Mouse (Mus musculus): ENCODE measurements around the gene Irgc1. TPM values are rescaled to one million over a fixed set of nuclear protein-coding genes. Genes with fewer than 3 reads are reported as not detected.
"Not testable (repeated sequence)": the region's sequence is repeated elsewhere in the genome, so short reads cannot be mapped to it uniquely, and the experiment has no call there.

The Irgc1 gene
- polyA plus RNA-seq (2012; ENCODE audit: insufficient read depth, insufficient read length, missing spikeins) = not detected in 2 replicates

DNA sequence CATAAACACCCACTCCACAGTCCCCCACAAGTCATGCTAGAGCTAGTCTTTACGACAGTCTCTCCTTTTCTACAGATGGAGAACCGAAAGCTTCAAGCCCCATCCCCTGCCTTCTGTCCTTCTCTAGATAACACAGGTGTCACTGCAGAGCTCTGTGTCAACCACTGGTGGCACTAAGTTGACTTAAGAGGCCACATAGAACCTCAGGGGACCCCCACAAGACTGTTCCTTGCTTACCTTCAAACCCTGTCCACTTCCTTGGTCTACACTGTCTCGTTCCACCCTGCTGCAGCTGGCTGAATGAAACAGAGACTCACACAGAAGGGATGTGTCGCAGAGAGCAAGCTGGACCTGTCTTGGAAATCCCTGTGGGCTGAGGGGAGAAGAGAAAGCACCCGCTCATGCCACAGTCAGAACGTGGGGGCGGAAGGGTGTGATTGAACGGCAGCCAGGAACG, at the start of gene Irgc1:
Gene Irgc1 (minus strand): TSS at position 443 of the 457 bp plus-strand sequence.
- H3K27ac ChIP-seq (ENCODE audit: insufficient read depth, low read depth, low read length) = no peak within 1 kb of the TSS
- H3K4me3 ChIP-seq (ENCODE audit: insufficient read depth, low read length) = no peak within 1 kb of the TSS
- TF ChIP-seq POLR2A (IDR thresholded peaks at IDR 0.05; ENCODE audit: borderline replicate concordance, low read depth, low read length) (no peak), CTCF (IDR thresholded peaks at IDR 0.05; ENCODE audit: low read depth, low read length) (0 out of 2 replicates have a peak, but pooled peaks have one; percentile 13)
- H3K4me1 ChIP-seq (ENCODE audit: control insufficient read depth, insufficient read depth, low read length) = peaks cover 22% of the 10 kb centered on the region

DNA sequence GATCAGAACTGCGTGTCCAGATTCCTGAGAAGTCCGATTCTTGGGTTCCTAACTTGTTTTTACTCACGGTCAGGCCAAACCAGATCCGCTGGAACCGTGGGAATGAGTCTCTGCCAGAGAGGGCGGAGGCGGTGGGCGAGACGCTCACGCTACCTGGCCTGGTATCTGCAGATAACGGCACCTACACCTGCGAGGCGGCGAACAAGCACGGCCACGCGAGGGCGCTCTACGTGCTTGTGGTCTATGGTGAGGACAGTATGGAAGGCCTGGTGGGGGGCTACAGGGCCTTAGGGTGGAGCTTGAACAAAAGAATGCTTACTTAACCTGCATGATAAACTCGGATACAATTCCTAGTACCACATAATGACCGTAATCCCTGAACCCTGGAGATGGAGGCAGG, 49.4 kb upstream of the Irgc1 start:
- TF ChIP-seq POLR2A (IDR thresholded peaks at IDR 0.05; ENCODE audit: borderline replicate concordance, low read depth, low read length) (no peak), CTCF (IDR thresholded peaks at IDR 0.05; ENCODE audit: low read depth, low read length) (peak; percentile 52; the same call in 1 of the 2 replicates)
- Histone ChIP-seq H3K4me3 (ENCODE audit: insufficient read depth, low read length) (no peak overlapping the region), H3K4me1 (ENCODE audit: control insufficient read depth, insufficient read depth, low read length) (no peaks in the 10 kb centered on the region)

DNA sequence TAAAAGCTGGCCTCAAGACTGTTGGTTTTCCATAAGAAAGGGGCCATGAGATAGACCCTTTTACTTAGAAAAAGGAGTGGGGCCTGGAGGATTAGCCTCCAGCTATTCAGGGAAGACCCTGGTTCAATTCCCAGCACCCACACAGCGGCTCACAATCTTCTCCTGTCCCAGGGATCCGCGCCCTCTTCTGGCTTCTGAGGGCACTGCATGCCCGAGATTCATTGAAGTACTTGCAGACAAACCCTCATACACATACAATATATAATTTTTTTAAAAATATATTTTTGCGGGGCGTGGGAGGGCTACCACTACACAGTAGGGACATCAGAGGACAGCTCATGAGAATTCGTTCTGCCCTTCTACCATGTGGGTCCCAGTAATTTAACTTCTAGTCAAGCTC, 48.8 kb upstream of the Irgc1 start:
- H3K4me3 ChIP-seq (ENCODE audit: insufficient read depth, low read length) = no peak overlapping the region
- H3K27ac ChIP-seq (ENCODE audit: insufficient read depth, low read depth, low read length) = no peak overlapping the region
- H3K4me1 ChIP-seq (ENCODE audit: control insufficient read depth, insufficient read depth, low read length) = no peaks in the 10 kb centered on the region
- TF ChIP-seq POLR2A (IDR thresholded peaks at IDR 0.05; ENCODE audit: borderline replicate concordance, low read depth, low read length) (no peak), CTCF (IDR thresholded peaks at IDR 0.05; ENCODE audit: low read depth, low read length) (no peak)

More for the DNA sequence above, 49.4 kb upstream of the Irgc1 start:
- H3K27ac ChIP-seq (ENCODE audit: insufficient read depth, low read depth, low read length) = no peak overlapping the region

DNA sequence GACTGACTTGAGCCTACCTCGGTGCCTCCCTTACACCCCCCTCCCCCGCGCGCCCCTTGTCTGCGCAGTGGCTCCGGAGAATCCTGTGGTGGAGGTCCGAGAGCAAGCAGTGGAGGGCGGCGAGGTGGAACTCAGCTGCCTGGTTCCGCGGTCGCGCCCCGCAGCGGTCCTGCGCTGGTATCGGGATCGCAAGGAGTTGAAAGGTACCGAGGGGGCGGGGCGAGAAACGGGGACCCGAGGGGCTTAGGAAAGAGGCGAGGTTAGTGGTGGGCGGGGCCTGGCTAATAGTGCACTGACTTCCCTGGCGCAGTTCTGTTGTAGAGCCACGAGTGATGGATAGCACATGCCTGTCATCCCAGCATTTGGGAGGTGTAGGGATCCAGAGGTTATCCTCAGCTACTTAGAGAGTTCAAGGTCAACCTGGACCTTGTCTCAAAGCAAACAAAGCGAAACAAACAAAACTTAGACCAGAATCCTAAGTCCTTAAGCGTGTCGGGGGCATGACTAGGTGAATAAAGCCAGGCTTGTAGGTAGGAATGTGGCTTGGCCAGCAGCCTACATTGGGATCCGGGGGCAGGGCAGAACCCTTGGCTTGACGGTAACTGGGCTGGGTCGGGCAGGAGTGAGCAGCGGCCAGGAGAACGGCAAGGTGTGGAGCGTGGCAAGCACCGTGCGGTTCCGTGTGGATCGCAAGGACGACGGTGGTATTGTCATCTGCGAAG, 47.9 kb upstream of the Irgc1 start:
- Histone ChIP-seq H3K4me3 (ENCODE audit: insufficient read depth, low read length) (no peak overlapping the region), H3K4me1 (ENCODE audit: control insufficient read depth, insufficient read depth, low read length) (no peaks in the 10 kb centered on the region), H3K27ac (ENCODE audit: insufficient read depth, low read depth, low read length) (no peak overlapping the region)
- TF ChIP-seq POLR2A (IDR thresholded peaks at IDR 0.05; ENCODE audit: borderline replicate concordance, low read depth, low read length) = no peak
- TF ChIP-seq CTCF (IDR thresholded peaks at IDR 0.05; ENCODE audit: low read depth, low read length) = no peak

GRCm38 (mm10) chr7:24488303-24488702, 36.2 kb upstream of the Irgc1 start:
- Histone ChIP-seq H3K4me3 (ENCODE audit: insufficient read depth, low read length) (no peak overlapping the region), H3K4me1 (ENCODE audit: control insufficient read depth, insufficient read depth, low read length) (no peaks in the 10 kb centered on the region), H3K27ac (ENCODE audit: insufficient read depth, low read depth, low read length) (no peak overlapping the region)
- TF ChIP-seq CTCF (IDR thresholded peaks at IDR 0.05; ENCODE audit: low read depth, low read length) = no peak
- no peak for TF ChIP-seq POLR2A (IDR thresholded peaks at IDR 0.05; ENCODE audit: borderline replicate concordance, low read depth, low read length)

DNA sequence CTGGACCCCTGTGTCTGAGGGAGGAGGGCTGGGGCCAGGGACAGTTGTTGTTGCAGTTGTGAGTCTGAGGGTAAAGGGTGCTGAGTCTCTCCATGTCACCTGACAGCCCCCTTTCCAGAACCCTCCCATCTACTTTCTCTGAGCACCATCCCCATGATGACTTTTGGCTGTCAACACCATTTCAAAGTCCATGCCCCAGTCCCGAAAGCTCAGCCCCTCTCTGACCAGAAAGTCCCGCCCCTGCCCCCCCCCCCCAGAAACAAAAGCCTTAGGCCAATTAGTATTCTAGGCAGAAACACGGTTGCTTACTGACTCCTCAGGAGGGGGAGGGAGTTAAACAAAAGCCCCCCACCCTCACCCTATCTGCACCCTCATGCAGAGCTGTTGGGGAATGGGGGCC, 35.3 kb upstream of the Irgc1 start:
- no peaks in the 10 kb centered on the region for H3K4me1 ChIP-seq (ENCODE audit: control insufficient read depth, insufficient read depth, low read length)
- TF ChIP-seq POLR2A (IDR thresholded peaks at IDR 0.05; ENCODE audit: borderline replicate concordance, low read depth, low read length) (no peak), CTCF (IDR thresholded peaks at IDR 0.05; ENCODE audit: low read depth, low read length) (no peak)
- no peak overlapping the region for H3K27ac ChIP-seq (ENCODE audit: insufficient read depth, low read depth, low read length)
- no peak overlapping the region for H3K4me3 ChIP-seq (ENCODE audit: insufficient read depth, low read length)

- no peaks in the 10 kb centered on the region for H3K4me1 ChIP-seq (ENCODE audit: control insufficient read depth, insufficient read depth, low read length)
- TF ChIP-seq POLR2A (IDR thresholded peaks at IDR 0.05; ENCODE audit: borderline replicate concordance, low read depth, low read length) (no peak), CTCF (IDR thresholded peaks at IDR 0.05; ENCODE audit: low read depth, low read length) (no peak)
- H3K4me3 ChIP-seq (ENCODE audit: insufficient read depth, low read length) = no peak overlapping the region
- no peak overlapping the region for H3K27ac ChIP-seq (ENCODE audit: insufficient read depth, low read depth, low read length)
These were observed 34.6 kb upstream of the Irgc1 start for GRCm38 (mm10) chr7:24486654-24487130.

GRCm38 (mm10) chr7:24485481-24485880, 33.4 kb upstream of the Irgc1 start:
- TF ChIP-seq CTCF (IDR thresholded peaks at IDR 0.05; ENCODE audit: low read depth, low read length) (no peak), POLR2A (IDR thresholded peaks at IDR 0.05; ENCODE audit: borderline replicate concordance, low read depth, low read length) (no peak)
- H3K4me1 ChIP-seq (ENCODE audit: control insufficient read depth, insufficient read depth, low read length) = no peaks in the 10 kb centered on the region; the same call in 1 of the 2 replicates
- H3K27ac ChIP-seq (ENCODE audit: insufficient read depth, low read depth, low read length) = no peak overlapping the region
- no peak overlapping the region for H3K4me3 ChIP-seq (ENCODE audit: insufficient read depth, low read length)

- not testable (repeated sequence) for H3K4me3 ChIP-seq (ENCODE audit: insufficient read depth, low read length); H3K4me1 ChIP-seq (ENCODE audit: control insufficient read depth, insufficient read depth, low read length)
These were observed 31.2 kb upstream of the Irgc1 start for GRCm38 (mm10) chr7:24483291-24483690.

DNA sequence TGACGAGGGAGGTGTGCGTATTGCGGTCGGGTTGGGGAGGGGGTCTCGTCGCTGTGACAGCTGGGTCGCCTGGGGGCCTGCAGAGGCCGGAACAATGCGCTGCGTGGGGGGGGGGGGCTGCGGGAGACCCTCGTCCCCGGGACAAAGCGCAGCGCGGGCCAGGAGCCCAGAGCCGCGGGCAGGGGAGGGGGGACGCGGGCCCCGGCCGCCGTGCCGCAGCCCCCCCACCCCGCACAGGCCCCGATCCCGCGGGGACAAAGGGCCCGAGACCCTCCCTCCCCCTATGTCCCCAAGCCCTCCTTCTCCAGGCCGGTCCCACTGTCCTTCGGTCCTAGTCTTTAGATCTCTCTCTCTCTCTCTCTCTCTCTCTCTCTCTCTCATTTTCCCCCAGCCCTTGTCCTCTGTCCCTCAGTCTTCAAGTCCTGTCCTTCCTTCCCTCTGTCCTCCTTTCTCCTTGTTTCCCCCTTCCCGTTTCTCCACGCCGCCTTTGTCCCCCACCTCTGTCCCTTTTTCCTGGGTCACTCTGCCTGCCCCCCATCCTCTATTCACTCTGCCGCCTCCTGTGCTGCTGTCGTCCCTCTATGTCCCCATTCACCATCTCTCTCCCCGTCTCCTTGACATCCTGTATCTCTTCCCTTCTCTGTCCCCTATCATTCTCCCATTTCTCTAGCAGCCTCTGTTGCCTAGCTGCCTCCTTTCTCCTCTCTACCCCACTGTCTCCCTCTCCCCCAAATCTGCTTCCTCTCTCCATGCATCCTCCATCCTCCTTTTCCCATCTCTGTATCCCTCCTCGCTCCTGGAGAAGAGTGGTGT, 30.3 kb upstream of the Irgc1 start:
- H3K4me1 ChIP-seq (ENCODE audit: control insufficient read depth, insufficient read depth, low read length) = no peaks in the 10 kb centered on the region; the same call in 1 of the 2 replicates
- no peak overlapping the region for H3K27ac ChIP-seq (ENCODE audit: insufficient read depth, low read depth, low read length)
- peak overlapping the region; percentile 51 for H3K4me3 ChIP-seq (ENCODE audit: insufficient read depth, low read length)
- TF ChIP-seq POLR2A (IDR thresholded peaks at IDR 0.05; ENCODE audit: borderline replicate concordance, low read depth, low read length) (no peak), CTCF (IDR thresholded peaks at IDR 0.05; ENCODE audit: low read depth, low read length) (no peak)

More at GRCm38 (mm10) chr7:24483291-24483690, 31.2 kb upstream of the Irgc1 start:
- H3K27ac ChIP-seq (ENCODE audit: insufficient read depth, low read depth, low read length) = not testable (repeated sequence)

All from bone marrow macrophage, adult 2 months (primary cell).